Mouse (Mus musculus) lung, postnatal 0 days (tissue): ENCODE measurements around the gene Bdkrb2.

ENCODE experiments used
- CTCF ChIP-seq: IDR thresholded peaks from 2 replicates; pipeline ENCODE4 v1.5.1; 2016; ENCODE audit warnings: antibody characterized with exemption, mild to moderate bottlenecking
- EP300 ChIP-seq: IDR thresholded peaks from 2 replicates; pipeline ENCODE4 v1.6.1; 2016; ENCODE audit warnings: antibody characterized with exemption, mild to moderate bottlenecking, control low read depth

DNA sequence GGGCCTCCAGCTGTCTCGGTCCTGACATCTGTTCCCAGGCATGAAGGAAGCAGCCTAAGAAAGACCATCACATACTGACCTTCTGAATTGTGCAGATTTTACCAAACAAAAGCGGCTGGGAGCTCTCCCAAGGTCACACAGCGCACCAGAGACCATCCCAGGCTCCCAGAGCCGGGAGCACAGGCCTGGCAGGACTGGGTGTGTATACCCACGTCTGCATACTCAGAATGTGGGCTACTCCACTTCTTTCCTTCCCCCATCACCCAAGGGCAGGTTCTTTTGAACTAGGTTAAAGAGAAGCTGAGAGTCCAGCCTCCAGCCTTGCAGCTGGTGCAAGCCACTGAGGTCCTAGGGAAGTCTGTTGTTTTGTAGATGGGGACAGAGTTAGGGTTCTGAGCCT lies 36.1 kb downstream of the Bdkrb2 start:
- TF ChIP-seq EP300 (no peak), CTCF (no peak)
